Mouse (Mus musculus) kidney, adult 2 months (tissue): ENCODE measurements at regions not wholly inside any gene's neighbourhood (a gene's known extent, or its start where the extent isn't known, plus 50 kb on each side); places are given as distances from the start of the nearest gene placed in this dataset.

Source experiments
- DNase-seq: peaks from one replicate; pipeline ENCODE4 v3.0.0; 2021
- H3K27ac ChIP-seq: fragments of 200-500 bp; 2 replicates; pipeline ENCODE4 v1.5.1; 2012; ENCODE audit warnings: low read depth, low read length, control low read depth, inconsistent platforms; ENCODE audit not compliant: insufficient read depth
- H3K27me3 ChIP-seq: fragments of 200-500 bp; replicated peaks from 2 replicates; pipeline ENCODE4 v1.6.1; 2012; ENCODE audit warnings: mild to moderate bottlenecking, moderate library complexity, low read length, inconsistent platforms; ENCODE audit not compliant: control insufficient read depth, insufficient read depth
- H3K36me3 ChIP-seq: fragments of 200-500 bp; 2 replicates; pipeline ENCODE4 v1.6.1; 2012; ENCODE audit warnings: mild to moderate bottlenecking, moderate library complexity, low read length, inconsistent platforms; ENCODE audit not compliant: control insufficient read depth, insufficient read depth
- H3K4me1 ChIP-seq: fragments of 200-500 bp; 2 replicates; pipeline ENCODE4 v1.6.1; 2011; ENCODE audit warnings: low read length; ENCODE audit not compliant: control insufficient read depth, insufficient read depth
- H3K4me3 ChIP-seq: fragments of 200-500 bp; 2 replicates; pipeline ENCODE4 v1.5.1; 2011; ENCODE audit warnings: mild to moderate bottlenecking, low read depth, low read length, control low read depth; ENCODE audit not compliant: insufficient read depth
- CTCF ChIP-seq: fragments of 200-500 bp; conservative IDR thresholded peaks from 2 replicates; pipeline ENCODE4 v1.5.1; 2011; ENCODE audit warnings: low read depth, mild to moderate bottlenecking, control low read depth, low read length, moderate library complexity, mixed read lengths; ENCODE audit not compliant: insufficient read depth, insufficient read length
- POLR2A ChIP-seq: fragments of 200-500 bp; IDR thresholded peaks from one replicate; pipeline ENCODE4 v1.6.1; 2011; ENCODE audit warnings: low read depth, low read length, control low read depth
- WGBS: fragments of 180-500 bp; shearing (Covaris S2); methylation state at CpG from one replicate; pipeline ENCODE4 v1.1.7; 2018; 5-methylcytosine and 5-hydroxymethylcytosine counted together

- Histone ChIP-seq H3K36me3 (no peaks in the 10 kb centered on the region), H3K4me3 (no peak overlapping the region), H3K4me1 (no peaks in the 10 kb centered on the region), H3K27me3 (no peaks in the 10 kb centered on the region), H3K27ac (no peak overlapping the region)
- no peak for DNase-seq
- 47% methylated on average over 5 of the region's 5 CpGs for WGBS
- TF ChIP-seq POLR2A = no peak
- no peak for TF ChIP-seq CTCF
Measured at GRCm38 (mm10) chr3:15243584-15243983, 88.5 kb downstream of the Gm9733 start.

GRCm38 (mm10) chr3:15244999-15245398, 87.1 kb downstream of the Gm9733 start:
- no peak for TF ChIP-seq POLR2A
- TF ChIP-seq CTCF = 0 out of 2 replicates have a peak, but pooled peaks have one; percentile 18
- Histone ChIP-seq H3K4me1 (no peaks in the 10 kb centered on the region), H3K36me3 (no peaks in the 10 kb centered on the region), H3K4me3 (no peak overlapping the region), H3K27ac (no peak overlapping the region), H3K27me3 (no peaks in the 10 kb centered on the region)
- peak; percentile 47 for DNase-seq
- 22% methylated on average over 6 of the region's 6 CpGs for WGBS
